Mouse (Mus musculus): ENCODE results near the gene Gm20479. TPM values are rescaled to one million over a fixed set of nuclear protein-coding genes. Genes with fewer than 3 reads are reported as not detected.
A peak's percentile ranks its signal among the peaks of the same experiment; 100 is the strongest.

Gene Gm20479
- total RNA-seq, 1 experiment from 2014 or later = 0.91 TPM

GRCm38 (mm10) chr7:27367976-27368375 is 10.8 kb upstream of the Gm20479 start:
- DNase-seq = no peak

GRCm38 (mm10) chr7:27366082-27366844 is 9.0 kb upstream of the Gm20479 start:
- DNase-seq = no peak

GRCm38 (mm10) chr7:27364379-27364778 is 7.2 kb upstream of the Gm20479 start:
- no peak for DNase-seq

DNA sequence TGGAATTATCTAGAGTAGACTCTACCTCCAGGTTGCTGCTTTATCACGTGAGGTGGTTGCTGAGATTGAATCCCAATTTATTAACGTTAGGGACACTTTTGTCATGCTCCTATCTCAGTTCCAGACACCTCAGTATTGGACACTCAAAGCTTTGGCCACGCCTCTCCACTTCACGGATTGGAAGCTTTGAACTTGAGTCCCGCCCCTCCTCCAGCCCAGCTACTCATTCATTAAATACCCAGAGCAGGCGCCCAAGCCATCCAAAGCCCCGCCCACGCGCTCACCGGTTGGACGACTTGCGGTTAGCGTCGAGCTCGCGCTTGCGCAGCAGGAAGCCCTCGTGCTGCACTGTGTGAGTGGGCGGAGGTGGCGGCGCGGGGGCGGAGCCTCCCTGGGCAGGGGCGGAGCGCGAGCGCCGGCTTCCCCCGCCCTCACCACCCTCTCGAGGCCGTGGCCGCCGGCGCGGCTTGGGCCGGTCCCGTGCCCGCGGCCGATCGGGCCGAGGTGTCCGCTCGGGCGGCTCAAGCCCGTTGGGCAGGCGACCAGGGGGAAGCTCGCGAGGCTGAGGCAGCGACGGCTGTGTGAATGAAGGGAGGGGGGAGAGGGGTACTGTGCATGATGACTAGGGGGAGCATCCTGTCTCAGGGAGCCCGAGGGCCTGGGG is 4.2 kb upstream of the Gm20479 start:
- DNase-seq = peak; percentile 99

GRCm38 (mm10) chr7:27360749-27361148 is 3.5 kb upstream of the Gm20479 start:
- no peak for DNase-seq

DNA sequence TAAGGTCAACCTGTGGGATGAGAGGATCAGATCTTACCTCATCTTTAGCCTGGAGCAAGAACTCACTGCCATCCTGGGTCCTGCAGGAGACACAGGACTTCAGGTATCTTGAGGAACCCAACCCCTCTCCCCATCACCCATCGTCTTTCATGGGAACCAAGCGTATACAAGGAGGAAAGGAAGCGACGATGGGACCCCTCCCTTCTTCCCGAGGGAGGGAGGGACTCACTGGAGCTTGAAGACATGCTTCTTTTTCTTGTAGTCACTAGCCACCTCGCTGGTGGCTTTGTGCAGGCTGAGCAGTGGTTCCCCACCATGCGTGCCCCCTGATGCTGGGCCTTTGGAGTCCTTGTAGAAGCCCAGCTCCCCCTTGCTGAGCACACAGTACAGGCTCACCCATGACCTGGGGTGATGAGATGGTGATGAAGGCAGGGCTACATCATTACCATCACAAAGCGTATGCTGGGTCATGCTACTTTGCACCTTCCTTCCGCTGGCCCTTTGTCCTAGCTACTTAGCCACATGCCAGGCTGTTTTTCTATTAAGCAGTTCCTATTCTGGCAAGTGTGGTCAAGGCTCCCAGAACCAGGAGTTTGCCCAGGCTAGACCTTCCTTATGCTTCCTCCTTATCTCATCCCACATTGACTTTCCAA is 2.6 kb upstream of the Gm20479 start:
- DNase-seq = no peak

DNA sequence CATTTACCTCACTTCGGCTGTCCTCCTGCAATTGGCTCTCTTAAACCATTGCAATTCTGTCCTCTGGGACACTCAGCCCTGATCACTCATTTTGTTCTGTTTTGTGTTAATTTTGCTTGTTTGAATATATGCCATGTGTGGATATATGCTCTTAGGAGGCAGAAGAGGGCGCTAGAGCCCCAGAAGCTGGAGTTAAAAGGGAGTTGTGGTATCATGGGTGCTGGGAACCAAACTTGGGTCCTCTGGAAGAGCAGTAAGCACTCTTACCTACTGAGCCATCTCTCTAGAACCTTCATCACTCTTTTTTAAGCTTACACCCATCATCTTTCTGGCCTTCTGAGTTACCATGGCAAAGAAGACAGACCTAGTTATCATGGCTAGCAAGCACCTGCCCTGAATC is 1.9 kb upstream of the Gm20479 start:
- no peak for DNase-seq

GRCm38 (mm10) chr7:27357595-27357978 is 368 bp upstream of the Gm20479 start:
- no peak for DNase-seq

DNA sequence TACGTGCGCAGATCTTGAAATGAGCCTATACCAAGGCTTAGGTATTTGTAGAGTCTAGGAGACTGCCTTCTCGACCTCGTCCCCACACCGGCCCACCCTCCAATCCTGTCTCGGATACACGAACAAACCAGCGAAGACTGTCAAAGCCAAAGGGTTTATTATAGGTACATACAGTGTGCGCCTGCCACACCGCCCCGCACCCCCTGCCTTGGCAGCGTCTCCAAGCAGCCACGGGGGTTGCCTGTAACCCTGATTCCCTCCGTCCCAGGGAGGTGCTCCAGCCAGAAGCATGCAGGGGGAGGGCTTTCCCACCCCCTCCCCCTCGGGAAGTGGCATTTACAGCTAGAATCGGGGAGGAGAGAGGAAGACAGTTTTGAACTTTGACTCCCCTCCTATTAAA is 971 bp downstream of the Gm20479 start:
- DNase-seq = peak; percentile 44

DNA sequence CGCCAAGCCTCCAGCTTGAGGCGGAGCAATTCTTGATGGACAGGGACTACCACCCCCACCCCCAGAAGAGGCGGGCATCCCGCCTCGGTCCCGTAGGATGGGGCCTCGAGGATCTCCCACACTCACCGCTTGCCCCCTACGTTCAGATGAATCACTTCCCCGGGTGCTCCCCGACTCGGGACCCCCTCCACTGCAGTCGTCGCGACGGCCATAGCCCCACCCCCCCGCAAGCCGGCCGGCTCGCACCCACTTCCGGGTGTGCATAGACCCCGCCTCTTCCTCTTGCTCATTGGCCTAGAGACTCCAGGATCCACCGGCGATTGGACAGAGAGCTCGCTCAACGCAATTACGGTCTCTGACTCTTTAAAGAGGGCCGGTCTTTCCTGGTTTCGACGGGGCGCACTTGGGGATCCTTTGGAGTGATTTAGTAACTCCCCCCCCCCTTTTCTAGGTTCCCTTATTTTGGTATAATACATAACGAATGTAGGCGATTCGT is 1.4 kb downstream of the Gm20479 start, which contains the start of gene Shkbp1:
Gene Shkbp1 (minus strand): TSS at position 275 of the 496 bp plus-strand sequence.
- DNase-seq = peak; percentile 86

DNA sequence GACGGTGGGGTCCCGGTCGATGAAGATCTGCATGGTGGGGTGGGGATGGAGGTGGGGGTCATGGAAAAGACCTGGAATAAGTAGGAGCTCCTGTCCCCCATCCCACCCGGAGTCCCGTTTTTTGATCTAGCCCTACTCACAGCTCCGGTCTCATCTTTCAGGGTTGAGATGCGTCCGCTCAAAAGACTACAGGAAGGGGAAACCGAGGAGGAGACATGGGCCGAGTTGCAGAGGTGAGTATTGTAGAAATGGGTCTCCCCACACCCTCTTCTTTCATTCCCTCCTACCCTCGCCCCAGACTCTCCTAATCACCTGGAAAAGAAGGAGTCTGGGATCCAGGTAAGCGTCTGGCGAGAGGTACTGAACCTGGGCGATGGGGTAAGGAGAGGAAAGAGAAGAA is 2.0 kb downstream of the Gm20479 start:
- no peak for DNase-seq

- no peak for DNase-seq
Measured at GRCm38 (mm10) chr7:27354783-27355182, 2.4 kb downstream of the Gm20479 start.

DNA sequence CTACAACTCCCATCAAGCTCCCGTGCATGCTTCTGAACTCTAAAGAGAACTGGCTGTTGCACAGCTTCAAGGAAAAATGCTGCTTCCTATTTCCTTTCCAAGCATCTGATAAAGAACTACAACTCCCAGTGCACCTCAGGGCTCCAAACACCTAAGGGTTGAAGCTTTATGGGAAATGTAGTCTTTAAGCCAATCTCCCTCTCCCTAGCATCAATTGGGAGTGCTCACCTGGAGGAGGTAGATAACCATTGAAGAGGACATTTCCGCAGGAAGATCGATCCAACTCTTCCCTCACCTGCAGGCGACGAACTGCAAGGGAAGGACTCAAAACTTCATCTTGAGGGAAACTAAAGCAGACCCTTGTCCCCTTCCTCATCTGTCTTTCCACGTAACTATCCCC is 3.1 kb downstream of the Gm20479 start:
- DNase-seq = no peak

DNA sequence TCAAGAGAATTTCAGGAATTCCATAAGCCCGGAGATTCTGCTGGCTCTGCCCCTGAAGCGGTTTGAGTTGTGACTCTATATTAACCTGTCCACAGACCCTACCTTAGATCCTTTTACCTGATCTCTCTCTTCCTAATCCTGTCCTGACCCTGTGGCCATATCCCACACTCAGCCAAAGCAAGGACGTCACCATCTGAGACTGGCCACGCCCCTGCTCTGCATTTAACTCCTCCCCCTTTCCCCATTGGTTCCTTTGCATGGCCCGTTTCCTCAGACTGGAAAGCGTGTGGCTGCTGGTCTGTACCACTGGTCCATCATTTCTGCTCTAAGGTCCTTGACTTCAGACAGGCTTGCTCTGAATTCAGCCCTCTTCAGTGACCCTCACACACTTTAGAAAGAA is 11.8 kb downstream of the Gm20479 start:
- DNase-seq = no peak

DNA sequence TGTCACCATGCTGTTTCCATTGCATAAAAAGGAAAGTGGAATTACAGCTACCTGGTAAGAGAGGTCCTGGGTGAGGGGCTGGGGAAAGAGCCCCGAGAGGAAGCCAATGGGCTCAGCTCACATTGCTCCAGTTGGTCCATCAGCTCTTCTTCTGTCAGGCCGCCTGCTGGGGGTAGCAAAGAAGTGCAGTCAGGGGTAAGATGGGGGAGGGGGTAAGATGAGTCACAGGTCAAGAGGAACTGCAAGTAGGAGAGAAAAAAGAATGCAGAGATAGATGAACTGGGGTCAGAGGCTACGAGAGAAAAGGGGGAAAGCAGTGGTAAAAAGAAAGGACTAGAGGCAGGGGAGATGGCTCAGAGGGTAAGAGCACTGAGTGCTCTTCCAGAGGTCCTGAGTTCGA is 14.6 kb downstream of the Gm20479 start:
- DNase-seq = no peak

GRCm38 (mm10) chr7:27339519-27339918 is 17.7 kb downstream of the Gm20479 start:
- DNase-seq = no peak

GRCm38 (mm10) chr7:27339114-27339513 is 18.1 kb downstream of the Gm20479 start:
- no peak for DNase-seq

GRCm38 (mm10) chr7:27337175-27337853 is 19.9 kb downstream of the Gm20479 start, which contains the start of gene Ltbp4:
Gene Ltbp4 (minus strand): TSS chr7:27337692.
- no peak for DNase-seq

GRCm38 (mm10) chr7:27335928-27336823 is 21.0 kb downstream of the Gm20479 start:
- peak; percentile 88 for DNase-seq

DNA sequence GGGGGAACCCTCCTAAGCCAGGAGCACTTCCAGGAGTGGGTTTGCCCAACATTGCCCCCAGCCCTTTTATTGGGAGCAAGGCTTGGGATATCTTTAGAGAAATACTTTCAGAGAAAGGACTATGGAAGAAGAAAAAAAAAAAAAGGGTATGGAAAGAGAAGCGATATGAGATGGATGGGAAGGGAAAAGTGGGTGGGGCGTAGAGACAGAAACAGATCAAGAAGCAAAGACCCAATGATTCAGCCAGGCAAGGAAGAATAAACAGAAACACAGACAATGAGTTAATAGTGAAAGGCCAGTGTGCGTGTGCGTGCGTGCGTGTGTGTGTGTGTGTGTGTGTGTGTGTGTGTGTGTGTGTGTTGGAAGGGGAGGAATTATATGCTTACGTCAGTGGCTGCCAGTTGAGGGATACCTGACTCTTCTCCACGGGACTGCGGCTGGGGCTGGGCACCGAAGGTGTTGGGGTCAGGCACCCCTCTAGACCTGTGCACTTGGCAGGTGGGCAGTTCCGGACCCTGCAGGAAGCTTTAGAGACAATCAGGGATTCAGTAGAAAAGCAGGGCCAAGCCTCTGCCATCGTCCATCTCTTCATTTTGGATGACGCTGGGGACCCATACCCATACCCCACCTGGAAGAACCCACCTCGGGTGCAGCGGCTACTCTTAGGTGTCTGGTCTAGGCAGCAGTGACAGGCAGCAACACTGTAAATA is 22.1 kb downstream of the Gm20479 start:
- DNase-seq = no peak
